Comparison of ENCODE assay signal across 11 mouse cellular contexts in genomic region chr12:12841385-12842238, GRCm38 (mm10).
A peak's percentile ranks its signal among the peaks of the same experiment; 100 is the strongest.
DNase-seq lines count a peak whose midpoint lies in the region; ATAC-seq and TF ChIP-seq lines count a peak whose summit lies in the region.
"Had no signal": no experiment of that assay in that cellular context is flagged by ENCODE, and none has a peak within 500 bp of the region (broad histone marks: within the 10 kb centered on the region; RNA-seq: fewer than 3 reads in every experiment).

No protein-coding gene starts in this region.

- intact Hi-C loops in heart, adult 2 months (cut with DNase I), result no loop called here

- peak overlapping the region; percentile 52; the same call in 1 of the 2 replicates for H3K27ac ChIP-seq in heart, embryonic 13.5 days (replicated peaks)
- no peak overlapping the region for H3K27ac ChIP-seq in heart, adult 2 months
- H3K27ac ChIP-seq in embryonic facial prominence, embryonic 10.5 days (replicated peaks), result peak overlapping the region; percentile 83
- H3K27ac ChIP-seq in hindbrain, embryonic 11.5 days (ENCODE audit: low read depth, low read length), result no peak overlapping the region
- no peak overlapping the region for H3K27ac ChIP-seq in limb, embryonic 13.5 days

- peaks cover 11% of the 10 kb centered on the region for H3K4me1 ChIP-seq in heart, embryonic 13.5 days
- no peaks in the 10 kb centered on the region for H3K4me1 ChIP-seq in heart, adult 2 months (ENCODE audit: control insufficient read depth, insufficient read depth, low read length)
- peaks cover 37% of the 10 kb centered on the region for H3K4me1 ChIP-seq in embryonic facial prominence, embryonic 10.5 days
- H3K4me1 ChIP-seq in hindbrain, embryonic 11.5 days (replicated peaks; ENCODE audit: control insufficient read depth, insufficient read depth, low read length), result peaks cover 8% of the 10 kb centered on the region; the same call in 1 of the 2 replicates
- peaks cover 34% of the 10 kb centered on the region for H3K4me1 ChIP-seq in limb, embryonic 13.5 days

- no peak for TF ChIP-seq POLR2A in heart, adult 2 months (IDR thresholded peaks at IDR 0.05; ENCODE audit: insufficient read depth, low read depth, low read length)

- ATAC-seq in heart, embryonic 13.5 days (ENCODE audit: extremely low read depth, insufficient number of reproducible peaks, low FRiP score, low TSS enrichment), result no peak
- ATAC-seq in hindbrain, embryonic 11.5 days (ENCODE audit: low FRiP score), result peak; percentile 54; the same call in 1 of the 2 replicates
- ATAC-seq in limb, embryonic 13.5 days (ENCODE audit: low FRiP score, low read depth), result no peak; the same call in 1 of the 2 replicates

- TF ChIP-seq CTCF in heart, adult 2 months (IDR thresholded peaks at IDR 0.05), result no peak

- H3K9me3 ChIP-seq in heart, embryonic 13.5 days, result no peaks in the 10 kb centered on the region
- no peaks in the 10 kb centered on the region for H3K9me3 ChIP-seq in embryonic facial prominence, embryonic 10.5 days
- H3K9me3 ChIP-seq in hindbrain, embryonic 11.5 days (ENCODE audit: control insufficient read depth, low read length), result no peaks in the 10 kb centered on the region
- no peaks in the 10 kb centered on the region for H3K9me3 ChIP-seq in limb, embryonic 13.5 days

- no peak for DNase-seq in heart, adult 2 months
- DNase-seq in embryonic facial prominence, embryonic 10.5 days (ENCODE audit: low spot score), result no peak
- DNase-seq in hindbrain, embryonic 11.5 days (ENCODE audit: low spot score), result no peak
- no peak for DNase-seq in lung, postnatal 36 days
- no peak for DNase-seq in right cerebral cortex, postnatal 25 days
- no peak for DNase-seq in frontal cortex, postnatal 10 days (ENCODE audit: low spot score in 2 of 2)
- DNase-seq: adrenal gland, adult 2 months; cerebellum, postnatal 36 days had no signal

- H3K27me3 ChIP-seq in heart, embryonic 13.5 days (replicated peaks), result no peaks in the 10 kb centered on the region
- no peaks in the 10 kb centered on the region for H3K27me3 ChIP-seq in heart, adult 2 months (ENCODE audit: control insufficient read depth, insufficient read depth, low read length)
- H3K27me3 ChIP-seq in embryonic facial prominence, embryonic 10.5 days (replicated peaks; ENCODE audit: low read depth, poor library complexity, severe bottlenecking), result no peaks in the 10 kb centered on the region
- no peaks in the 10 kb centered on the region for H3K27me3 ChIP-seq in hindbrain, embryonic 11.5 days (ENCODE audit: control insufficient read depth, insufficient read depth, low read length)
- H3K27me3 ChIP-seq in limb, embryonic 13.5 days, result no peaks in the 10 kb centered on the region

- H3K4me2 ChIP-seq in heart, embryonic 13.5 days, result peak overlapping the region; percentile 67; the same call in 1 of the 2 replicates
- H3K4me2 ChIP-seq in hindbrain, embryonic 11.5 days (replicated peaks; ENCODE audit: low read depth, low read length), result no peak overlapping the region
- peak overlapping the region; percentile 57 for H3K4me2 ChIP-seq in limb, embryonic 13.5 days (replicated peaks)

- H3K79me2 ChIP-seq in heart, adult 2 months (replicated peaks; ENCODE audit: control insufficient read depth, insufficient read depth, low read length), result no peaks in the 10 kb centered on the region

- WGBS in heart, embryonic 13.5 days, result 84% methylated on average over 5 of the region's 5 CpGs
- 95% methylated on average over 5 of the region's 5 CpGs for WGBS in heart, adult 2 months
- WGBS in embryonic facial prominence, embryonic 10.5 days, result 89% methylated on average over 5 of the region's 5 CpGs
- WGBS in hindbrain, embryonic 11.5 days, result 84% methylated on average over 5 of the region's 5 CpGs
- WGBS in limb, embryonic 13.5 days, result 68% methylated on average over 5 of the region's 5 CpGs

- no peak overlapping the region for H3K9ac ChIP-seq in heart, embryonic 13.5 days
- no peak overlapping the region for H3K9ac ChIP-seq in heart, adult 2 months (ENCODE audit: low read depth, low read length)
- no peak overlapping the region for H3K9ac ChIP-seq in hindbrain, embryonic 11.5 days (ENCODE audit: low read depth, low read length)
- no peak overlapping the region for H3K9ac ChIP-seq in limb, embryonic 13.5 days

- H3K36me3 ChIP-seq in heart, embryonic 13.5 days, result no peaks in the 10 kb centered on the region
- H3K36me3 ChIP-seq in heart, adult 2 months (ENCODE audit: control insufficient read depth, insufficient read depth, low read length), result no peaks in the 10 kb centered on the region
- no peaks in the 10 kb centered on the region for H3K36me3 ChIP-seq in embryonic facial prominence, embryonic 10.5 days (replicated peaks)
- H3K36me3 ChIP-seq in hindbrain, embryonic 11.5 days (ENCODE audit: control insufficient read depth, insufficient read depth, low read length), result no peaks in the 10 kb centered on the region
- H3K36me3 ChIP-seq in limb, embryonic 13.5 days, result no peaks in the 10 kb centered on the region

- H3K4me3 ChIP-seq in heart, embryonic 13.5 days, result no peak overlapping the region
- no peak overlapping the region for H3K4me3 ChIP-seq in heart, adult 2 months
- peak overlapping the region; percentile 44; the same call in 1 of the 2 replicates for H3K4me3 ChIP-seq in embryonic facial prominence, embryonic 10.5 days
- H3K4me3 ChIP-seq in hindbrain, embryonic 11.5 days (ENCODE audit: low read depth, low read length), result no peak overlapping the region
- no peak overlapping the region for H3K4me3 ChIP-seq in limb, embryonic 13.5 days
- H3K4me3 ChIP-seq: megakaryocyte, embryonic 14.5 days had no signal

- no peak for TF ChIP-seq EP300 in heart, adult 2 months (IDR thresholded peaks at IDR 0.05; ENCODE audit: insufficient read depth, low read depth, low read length)

Comparison
In these comparisons a context has a peak if more than half of its experiments do, and no peak if none do; other contexts are left out.
1. H3K27ac ChIP-seq: peak in heart, embryonic 13.5 days (single experiment) and embryonic facial prominence, embryonic 10.5 days (single experiment); none in heart, adult 2 months (single experiment), hindbrain, embryonic 11.5 days (single experiment) and limb, embryonic 13.5 days (single experiment).